10 mouse cellular contexts compared by ENCODE assay signal in genomic region chr6:124544466-124544865, GRCm38 (mm10). TPM values are rescaled to one million over a fixed set of nuclear protein-coding genes. Genes with fewer than 3 reads are reported as not detected.
DNase-seq lines count a peak whose midpoint lies in the region; ATAC-seq lines count a peak whose summit lies in the region.
"Had no signal": no experiment of that assay in that cellular context is flagged by ENCODE, and none has a peak within 500 bp of the region (broad histone marks: within the 10 kb centered on the region; RNA-seq: fewer than 3 reads in every experiment).

No protein-coding gene starts in this region.

- no peak overlapping the region for H3K4me2 ChIP-seq in heart, embryonic 11.5 days

- no peaks in the 10 kb centered on the region for H3K36me3 ChIP-seq in heart, embryonic 11.5 days (ENCODE audit: control insufficient read depth, insufficient read depth, low read length)

- WGBS in heart, embryonic 11.5 days (ENCODE audit: insufficient replicate concordance): 75% methylated on average over 5 of the region's 6 CpGs

- peak; percentile 31 to 45 for DNase-seq in heart, adult 18-20 months
- DNase-seq in right cerebral cortex, adult 2 months (ENCODE audit: low spot score in 2 of 2): peak; percentile 15 to 17
- no peak for DNase-seq in right cerebral cortex, postnatal 25 days
- DNase-seq in heart, postnatal 36 days: peak; percentile 6 to 12
- peak; percentile 64 for DNase-seq in testis, postnatal 10 days (ENCODE audit: low spot score)
- no peak for DNase-seq in thymus, postnatal 0 days (ENCODE audit: low spot score)
- DNase-seq in embryo, embryonic 10 days (ENCODE audit: low spot score): no peak

- no peaks in the 10 kb centered on the region for H3K4me1 ChIP-seq in heart, embryonic 11.5 days (ENCODE audit: control insufficient read depth, insufficient read depth, low read length)

- H3K4me3 ChIP-seq in heart, embryonic 11.5 days (ENCODE audit: low read depth, low read length): no peak overlapping the region

- no peaks in the 10 kb centered on the region for H3K27me3 ChIP-seq in heart, embryonic 11.5 days (ENCODE audit: control insufficient read depth, insufficient read depth, low read length)

- H3K9ac ChIP-seq in heart, embryonic 11.5 days (ENCODE audit: low read depth, low read length): no peak overlapping the region

- no peak for ATAC-seq in heart, embryonic 11.5 days (replicated peaks; ENCODE audit: insufficient number of reproducible peaks, low FRiP score, low TSS enrichment)

- no peaks in the 10 kb centered on the region for H3K9me3 ChIP-seq in heart, embryonic 11.5 days (replicated peaks; ENCODE audit: control insufficient read depth, low read length)

- intact Hi-C loops in heart, postnatal 36 days (cut with DNase I): loop anchor here (2.0 kb wide), 1 partner anchor 32 kb away; the partner anchor contains the start of gene C1ra

- no peak overlapping the region for H3K27ac ChIP-seq in heart, embryonic 11.5 days (ENCODE audit: low read depth, low read length)

RNA-seq across cellular contexts. Expression of gene C1s1, which starts 2.3 kb away (rescaled TPM):
- 10 to 100 TPM; 27.9 to 33.2 TPM for total RNA-seq in heart, adult 18-20 months (2021)
- 0.26 TPM in 1 of 2 replicates, not detected in the other for polyA plus RNA-seq in heart, embryonic 11.5 days (2014; fragmentation: Nextera tagmentation; extraction: Ambion mirVana)
- total RNA-seq in heart, postnatal 36 days (2021): 10 to 100 TPM; 21.3 to 23.1 TPM
- polyA plus RNA-seq in thymus, postnatal 0 days (2015; fragmentation: Nextera tagmentation; extraction: Ambion mirVana): 10.1 and 11.2 TPM in 2 replicates

RNA-seq across cellular contexts. Expression of gene C1rb, which starts 25.6 kb away (rescaled TPM):
- total RNA-seq in heart, adult 18-20 months (2021): 1 to 10 TPM; 1.9 TPM
- not detected in 2 replicates for polyA plus RNA-seq in heart, embryonic 11.5 days (2014; fragmentation: Nextera tagmentation; extraction: Ambion mirVana)
- 1 to 10 TPM; 1.4 TPM for total RNA-seq in heart, postnatal 36 days (2021)
- polyA plus RNA-seq in thymus, postnatal 0 days (2015; fragmentation: Nextera tagmentation; extraction: Ambion mirVana): not detected in 2 replicates
- total RNA-seq: megakaryocyte, adult 5-6 weeks had no signal
- polyA plus RNA-seq: frontal cortex, adult 2 months had no signal

RNA-seq across cellular contexts. Expression of gene C1ra, which starts 32.3 kb away (rescaled TPM):
- 10 to 100 TPM; 12.0 to 17.7 TPM for total RNA-seq in heart, adult 18-20 months (2021)
- polyA plus RNA-seq in heart, embryonic 11.5 days (2014; fragmentation: Nextera tagmentation; extraction: Ambion mirVana): 0.09 and 0.21 TPM in 2 replicates
- 10 to 100 TPM; 13.7 TPM for total RNA-seq in heart, postnatal 36 days (2021)
- polyA plus RNA-seq in thymus, postnatal 0 days (2015; fragmentation: Nextera tagmentation; extraction: Ambion mirVana): 6.5 and 7.4 TPM in 2 replicates

RNA-seq across cellular contexts. Expression of gene C1rl, which starts 51.6 kb away (rescaled TPM):
- 1 to 10 TPM; 1.3 to 2.1 TPM for total RNA-seq in heart, adult 18-20 months (2021)
- 0.16 and 0.35 TPM in 2 replicates for polyA plus RNA-seq in heart, embryonic 11.5 days (2014; fragmentation: Nextera tagmentation; extraction: Ambion mirVana)
- total RNA-seq in heart, postnatal 36 days (2021): 1 to 10 TPM; 1.2 TPM
- polyA plus RNA-seq in thymus, postnatal 0 days (2015; fragmentation: Nextera tagmentation; extraction: Ambion mirVana): 0.67 and 0.85 TPM in 2 replicates

Comparison
In these comparisons a context has a peak if more than half of its experiments do, and no peak if none do; other contexts are left out.
1. DNase-seq: peak in heart, adult 18-20 months (2 of 2), right cerebral cortex, adult 2 months (2 of 2), heart, postnatal 36 days (2 of 2) and testis, postnatal 10 days (single experiment); none in right cerebral cortex, postnatal 25 days (single experiment), thymus, postnatal 0 days (single experiment) and embryo, embryonic 10 days (single experiment).